Mouse (Mus musculus) forebrain, embryonic 10.5 days (tissue): ENCODE measurements at regions not wholly inside any gene's neighbourhood (a gene's known extent, or its start where the extent isn't known, plus 50 kb on each side); places are given as distances from the start of the nearest gene placed in this dataset.
A peak's percentile ranks its signal among the peaks of the same experiment; 100 is the strongest.

Source experiments
- DNase-seq: peaks from one replicate; pipeline ENCODE4 v3.0.0-alpha.2; 2017; ENCODE audit warnings: low spot score; ENCODE audit errors: extremely low spot score
- H3K27ac ChIP-seq: fragments of 300-500 bp; sonication (generic); 2 replicates; pipeline ENCODE4 v1.5.1; 2016; ENCODE audit warnings: mild to moderate bottlenecking
- H3K27me3 ChIP-seq: fragments of 300-500 bp; sonication (generic); 2 replicates; pipeline ENCODE4 v1.6.1; 2016; ENCODE audit warnings: mild to moderate bottlenecking; ENCODE audit not compliant: poor library complexity, severe bottlenecking
- H3K36me3 ChIP-seq: fragments of 300-500 bp; sonication (generic); replicated peaks from 2 replicates; pipeline ENCODE4 v1.6.1; 2016; ENCODE audit warnings: mild to moderate bottlenecking, moderate library complexity
- H3K4me1 ChIP-seq: fragments of 300-500 bp; sonication (generic); 2 replicates; pipeline ENCODE4 v1.6.1; 2016
- H3K4me3 ChIP-seq: fragments of 300-500 bp; sonication (generic); 2 replicates; pipeline ENCODE4 v1.5.1; 2016; ENCODE audit warnings: mild to moderate bottlenecking, moderate library complexity
- H3K9me3 ChIP-seq: fragments of 300-500 bp; sonication (generic); 2 replicates; pipeline ENCODE4 v1.6.1; 2016; ENCODE audit warnings: mild to moderate bottlenecking, moderate library complexity
- WGBS: fragments of 180-500 bp; shearing (Covaris S2); methylation state at CpG from one replicate; pipeline ENCODE4 v1.1.7; 2016; 5-methylcytosine and 5-hydroxymethylcytosine counted together

- no peak for DNase-seq
- Histone ChIP-seq H3K27me3 (no peaks in the 10 kb centered on the region), H3K9me3 (no peaks in the 10 kb centered on the region), H3K36me3 (no peaks in the 10 kb centered on the region), H3K4me3 (no peak overlapping the region), H3K27ac (no peak overlapping the region), H3K4me1 (no peaks in the 10 kb centered on the region)
- WGBS: 93% methylated on average over 5 of the region's 5 CpGs
Measured at GRCm38 (mm10) chr3:9200156-9200555, 409.7 kb downstream of the Zfp704 start.

GRCm38 (mm10) chr3:9198652-9199332, 411.1 kb downstream of the Zfp704 start:
- Histone ChIP-seq H3K27ac (no peak overlapping the region), H3K27me3 (no peaks in the 10 kb centered on the region), H3K9me3 (no peaks in the 10 kb centered on the region), H3K36me3 (no peaks in the 10 kb centered on the region), H3K4me3 (no peak overlapping the region), H3K4me1 (no peaks in the 10 kb centered on the region)
- no peak for DNase-seq
- WGBS: 89% methylated on average over 9 of the region's 9 CpGs

- Histone ChIP-seq H3K4me1 (no peaks in the 10 kb centered on the region), H3K9me3 (no peaks in the 10 kb centered on the region), H3K4me3 (no peak overlapping the region), H3K27ac (no peak overlapping the region), H3K36me3 (no peaks in the 10 kb centered on the region), H3K27me3 (no peaks in the 10 kb centered on the region)
- WGBS: 91% methylated on average over 8 of the region's 8 CpGs
- DNase-seq: no peak
Measured at GRCm38 (mm10) chr3:9195781-9196180, 414.1 kb downstream of the Zfp704 start.

- WGBS: 92% methylated on average over 15 of the region's 15 CpGs
- Histone ChIP-seq H3K27me3 (no peaks in the 10 kb centered on the region), H3K36me3 (no peaks in the 10 kb centered on the region), H3K27ac (no peak overlapping the region), H3K4me1 (no peaks in the 10 kb centered on the region), H3K4me3 (no peak overlapping the region), H3K9me3 (no peaks in the 10 kb centered on the region)
- DNase-seq: no peak
Measured at GRCm38 (mm10) chr3:9189366-9190287, 420.3 kb downstream of the Zfp704 start.

- no peaks in the 10 kb centered on the region for H3K9me3 ChIP-seq
- H3K27me3 ChIP-seq: no peaks in the 10 kb centered on the region
- 86% methylated on average over 6 of the region's 6 CpGs for WGBS
- H3K27ac ChIP-seq: no peak overlapping the region
- H3K4me1 ChIP-seq: no peaks in the 10 kb centered on the region
- no peak for DNase-seq
- no peaks in the 10 kb centered on the region for H3K36me3 ChIP-seq
- H3K4me3 ChIP-seq: no peak overlapping the region
Measured at GRCm38 (mm10) chr3:9186364-9187120, 423.3 kb downstream of the Zfp704 start.

GRCm38 (mm10) chr3:9181576-9181975, 428.3 kb downstream of the Zfp704 start:
- Histone ChIP-seq H3K36me3 (no peaks in the 10 kb centered on the region), H3K27me3 (no peaks in the 10 kb centered on the region), H3K9me3 (no peaks in the 10 kb centered on the region), H3K4me1 (no peaks in the 10 kb centered on the region), H3K27ac (no peak overlapping the region), H3K4me3 (no peak overlapping the region)
- no peak for DNase-seq
- WGBS: 90% methylated on average over 11 of the region's 11 CpGs

GRCm38 (mm10) chr3:9179641-9180040, 430.2 kb downstream of the Zfp704 start:
- DNase-seq: no peak
- Histone ChIP-seq H3K9me3 (no peaks in the 10 kb centered on the region), H3K27ac (no peak overlapping the region), H3K36me3 (no peaks in the 10 kb centered on the region), H3K4me1 (no peaks in the 10 kb centered on the region), H3K27me3 (no peaks in the 10 kb centered on the region), H3K4me3 (no peak overlapping the region)
- 78% methylated on average over 6 of the region's 6 CpGs for WGBS

- no peak for DNase-seq
- Histone ChIP-seq H3K4me1 (peaks cover 9% of the 10 kb centered on the region), H3K9me3 (peaks cover 3% of the 10 kb centered on the region; the same call in 1 of the 2 replicates), H3K27ac (peak overlapping the region; percentile 26; the same call in 1 of the 2 replicates), H3K4me3 (no peak overlapping the region), H3K36me3 (no peaks in the 10 kb centered on the region), H3K27me3 (peaks cover 4% of the 10 kb centered on the region; the same call in 1 of the 2 replicates)
- 85% methylated on average over 2 of the region's 2 CpGs for WGBS
Measured at GRCm38 (mm10) chr3:9174517-9174832, 435.4 kb downstream of the Zfp704 start.

- H3K9me3 ChIP-seq: peaks cover 3% of the 10 kb centered on the region; the same call in 1 of the 2 replicates
- no peak overlapping the region for H3K4me3 ChIP-seq
- no peak for DNase-seq
- peaks cover 9% of the 10 kb centered on the region for H3K4me1 ChIP-seq
- H3K36me3 ChIP-seq: no peaks in the 10 kb centered on the region
- H3K27ac ChIP-seq: peak overlapping the region; percentile 26; the same call in 1 of the 2 replicates
- H3K27me3 ChIP-seq: peaks cover 4% of the 10 kb centered on the region; the same call in 1 of the 2 replicates
- 81% methylated on average over 16 of the region's 16 CpGs for WGBS
Measured at GRCm38 (mm10) chr3:9173643-9174516, 436.0 kb downstream of the Zfp704 start.

- no peak for DNase-seq
- H3K27ac ChIP-seq: no peak overlapping the region
- H3K27me3 ChIP-seq: peaks cover 4% of the 10 kb centered on the region; the same call in 1 of the 2 replicates
- H3K4me1 ChIP-seq: peaks cover 9% of the 10 kb centered on the region
- H3K9me3 ChIP-seq: peaks cover 3% of the 10 kb centered on the region; the same call in 1 of the 2 replicates
- no peaks in the 10 kb centered on the region for H3K36me3 ChIP-seq
- H3K4me3 ChIP-seq: no peak overlapping the region
- 38% methylated on average over 1 of the region's 1 CpGs for WGBS
Measured at GRCm38 (mm10) chr3:9171970-9172369, 437.9 kb downstream of the Zfp704 start.

- H3K4me3 ChIP-seq: no peak overlapping the region
- peaks cover 3% of the 10 kb centered on the region for H3K4me1 ChIP-seq
- no peak overlapping the region for H3K27ac ChIP-seq
- no peaks in the 10 kb centered on the region for H3K36me3 ChIP-seq
- peaks cover 4% of the 10 kb centered on the region; the same call in 1 of the 2 replicates for H3K27me3 ChIP-seq
- WGBS: 77% methylated on average over 12 of the region's 12 CpGs
- H3K9me3 ChIP-seq: peaks cover 3% of the 10 kb centered on the region; the same call in 1 of the 2 replicates
- no peak for DNase-seq
Measured at GRCm38 (mm10) chr3:9168955-9169354, 440.9 kb downstream of the Zfp704 start.

GRCm38 (mm10) chr3:9159073-9159472, 450.8 kb downstream of the Zfp704 start:
- no peaks in the 10 kb centered on the region for H3K9me3 ChIP-seq
- WGBS: 30% methylated on average over 15 of the region's 15 CpGs
- DNase-seq: no peak
- H3K4me3 ChIP-seq: no peak overlapping the region
- no peak overlapping the region for H3K27ac ChIP-seq
- no peaks in the 10 kb centered on the region for H3K27me3 ChIP-seq
- H3K36me3 ChIP-seq: no peaks in the 10 kb centered on the region
- peaks cover 5% of the 10 kb centered on the region for H3K4me1 ChIP-seq
